Mouse (Mus musculus): Measurements from ENCODE around the gene Gnai2. TPM values are rescaled to one million over a fixed set of nuclear protein-coding genes. Genes with fewer than 3 reads are reported as not detected.

Gene Gnai2
- polyA plus RNA-seq, 1 experiment from 2014 or later = 397 TPM

GRCm38 (mm10) chr9:107590058-107590772 lies 45.0 kb downstream of the Gnai2 start:
- Histone ChIP-seq H3K27me3 (no peaks in the 10 kb centered on the region), H3K9ac (no peak overlapping the region), H3K4me2 (no peak overlapping the region), H3K36me3 (ENCODE audit: poor library complexity, severe bottlenecking) (peaks cover 48% of the 10 kb centered on the region), H3K4me1 (peaks cover 15% of the 10 kb centered on the region), H3K4me3 (no peak overlapping the region), H3K9me3 (replicated peaks) (no peaks in the 10 kb centered on the region), H3K27ac (no peak overlapping the region)
- WGBS = 91% methylated on average over 25 of the region's 25 CpGs
- no peak for ATAC-seq

GRCm38 (mm10) chr9:107587833-107588639 lies 47.1 kb downstream of the Gnai2 start:
- H3K4me2 ChIP-seq = peak overlapping the region; percentile 85
- ATAC-seq = no peak; the same call in 1 of the 2 replicates
- peaks cover 15% of the 10 kb centered on the region for H3K4me1 ChIP-seq
- peak overlapping the region; percentile 77 for H3K4me3 ChIP-seq
- H3K9me3 ChIP-seq (replicated peaks) = no peaks in the 10 kb centered on the region
- H3K27me3 ChIP-seq = no peaks in the 10 kb centered on the region
- H3K36me3 ChIP-seq (ENCODE audit: poor library complexity, severe bottlenecking) = peaks cover 45% of the 10 kb centered on the region
- 6% methylated on average over 33 of the region's 33 CpGs for WGBS
- no peak overlapping the region for H3K27ac ChIP-seq
- peak overlapping the region; percentile 74 for H3K9ac ChIP-seq

GRCm38 (mm10) chr9:107586974-107587832 lies 48.0 kb downstream of the Gnai2 start, which contains the start of gene Ifrd2:
Gene Ifrd2 (plus strand): TSS chr9:107587642.
- Histone ChIP-seq H3K27me3 (no peaks in the 10 kb centered on the region), H3K36me3 (ENCODE audit: poor library complexity, severe bottlenecking) (peaks cover 41% of the 10 kb centered on the region), H3K9ac (peak within 1 kb of the TSS; percentile 74), H3K27ac (no peak within 1 kb of the TSS), H3K4me2 (peak within 1 kb of the TSS; percentile 85), H3K4me1 (peaks cover 15% of the 10 kb centered on the region), H3K9me3 (replicated peaks) (no peaks in the 10 kb centered on the region), H3K4me3 (peak within 1 kb of the TSS; percentile 77)
- WGBS = 14% methylated on average over 46 of the region's 46 CpGs
- ATAC-seq = peak; percentile 98

- Histone ChIP-seq H3K36me3 (ENCODE audit: poor library complexity, severe bottlenecking) (peaks cover 34% of the 10 kb centered on the region), H3K27ac (no peak overlapping the region), H3K9me3 (replicated peaks) (no peaks in the 10 kb centered on the region), H3K4me2 (no peak overlapping the region), H3K4me3 (no peak overlapping the region), H3K9ac (no peak overlapping the region), H3K27me3 (no peaks in the 10 kb centered on the region), H3K4me1 (peaks cover 18% of the 10 kb centered on the region)
- ATAC-seq = no peak
- WGBS = 93% methylated on average over 5 of the region's 5 CpGs
Measured at GRCm38 (mm10) chr9:107586504-107586903, 48.7 kb downstream of the Gnai2 start.

GRCm38 (mm10) chr9:107583174-107583573 lies 52.0 kb downstream of the Gnai2 start:
- Histone ChIP-seq H3K36me3 (ENCODE audit: poor library complexity, severe bottlenecking) (peaks cover 15% of the 10 kb centered on the region), H3K27ac (no peak overlapping the region), H3K4me2 (no peak overlapping the region), H3K27me3 (no peaks in the 10 kb centered on the region), H3K9ac (no peak overlapping the region), H3K4me3 (no peak overlapping the region), H3K9me3 (replicated peaks) (no peaks in the 10 kb centered on the region), H3K4me1 (peaks cover 27% of the 10 kb centered on the region)
- no peak for ATAC-seq
- 91% methylated on average over 14 of the region's 14 CpGs for WGBS

GRCm38 (mm10) chr9:107582509-107583062 lies 52.6 kb downstream of the Gnai2 start:
- Histone ChIP-seq H3K9ac (no peak overlapping the region), H3K27ac (no peak overlapping the region), H3K4me3 (no peak overlapping the region), H3K27me3 (no peaks in the 10 kb centered on the region), H3K4me2 (no peak overlapping the region), H3K4me1 (peaks cover 23% of the 10 kb centered on the region), H3K36me3 (ENCODE audit: poor library complexity, severe bottlenecking) (peaks cover 15% of the 10 kb centered on the region), H3K9me3 (replicated peaks) (no peaks in the 10 kb centered on the region)
- WGBS = 88% methylated on average over 7 of the region's 7 CpGs
- no peak for ATAC-seq

GRCm38 (mm10) chr9:107581584-107581983 lies 53.6 kb downstream of the Gnai2 start:
- WGBS = 77% methylated on average over 4 of the region's 4 CpGs
- no peak overlapping the region for H3K27ac ChIP-seq
- no peaks in the 10 kb centered on the region for H3K27me3 ChIP-seq
- peak overlapping the region; percentile 63 for H3K4me3 ChIP-seq
- peak overlapping the region; percentile 82 for H3K4me2 ChIP-seq
- peaks cover 32% of the 10 kb centered on the region for H3K4me1 ChIP-seq
- ATAC-seq = no peak
- peaks cover 15% of the 10 kb centered on the region for H3K36me3 ChIP-seq (ENCODE audit: poor library complexity, severe bottlenecking)
- H3K9me3 ChIP-seq (replicated peaks) = no peaks in the 10 kb centered on the region
- no peak overlapping the region for H3K9ac ChIP-seq

GRCm38 (mm10) chr9:107580501-107581317 lies 54.5 kb downstream of the Gnai2 start, which contains the start of gene Hyal3:
Gene Hyal3 (plus strand): TSS chr9:107580818.
- Histone ChIP-seq H3K36me3 (ENCODE audit: poor library complexity, severe bottlenecking) (peaks cover 15% of the 10 kb centered on the region), H3K27me3 (no peaks in the 10 kb centered on the region), H3K9ac (peak within 1 kb of the TSS; percentile 79), H3K4me2 (peak within 1 kb of the TSS; percentile 82), H3K4me1 (peaks cover 37% of the 10 kb centered on the region), H3K27ac (peak within 1 kb of the TSS; percentile 83), H3K9me3 (replicated peaks) (no peaks in the 10 kb centered on the region), H3K4me3 (peak within 1 kb of the TSS; percentile 63)
- peak; percentile 86 for ATAC-seq
- WGBS = under 1% methylated on average over 32 of the region's 32 CpGs

- Histone ChIP-seq H3K27ac (peak overlapping the region; percentile 83; the same call in 1 of the 2 replicates), H3K27me3 (no peaks in the 10 kb centered on the region)
- WGBS = 93% methylated on average over 14 of the region's 14 CpGs
Measured at GRCm38 (mm10) chr9:107579023-107579900, 55.9 kb downstream of the Gnai2 start.

GRCm38 (mm10) chr9:107578587-107578986 lies 56.6 kb downstream of the Gnai2 start, which contains the start of gene Naa80:
Gene Naa80 (plus strand): TSS chr9:107578887.
- WGBS = 73% methylated on average over 3 of the region's 3 CpGs
- H3K36me3 ChIP-seq (ENCODE audit: poor library complexity, severe bottlenecking) = peaks cover 23% of the 10 kb centered on the region
- H3K4me1 ChIP-seq = peaks cover 37% of the 10 kb centered on the region
- H3K9me3 ChIP-seq (replicated peaks) = no peaks in the 10 kb centered on the region
- no peak within 1 kb of the TSS for H3K4me3 ChIP-seq
- 0 out of 2 replicates have a peak within 1 kb of the TSS, but pooled peaks have one; percentile 55 for H3K9ac ChIP-seq
- peak within 1 kb of the TSS; percentile 82; the same call in 1 of the 2 replicates for H3K4me2 ChIP-seq
- peak within 1 kb of the TSS; percentile 83; the same call in 1 of the 2 replicates for H3K27ac ChIP-seq
- no peaks in the 10 kb centered on the region for H3K27me3 ChIP-seq
- ATAC-seq = no peak

More at GRCm38 (mm10) chr9:107579023-107579900, 55.9 kb downstream of the Gnai2 start:
- Histone ChIP-seq H3K4me3 (no peak overlapping the region), H3K4me1 (peaks cover 37% of the 10 kb centered on the region), H3K9me3 (replicated peaks) (no peaks in the 10 kb centered on the region), H3K4me2 (peak overlapping the region; percentile 82; the same call in 1 of the 2 replicates), H3K36me3 (ENCODE audit: poor library complexity, severe bottlenecking) (peaks cover 24% of the 10 kb centered on the region), H3K9ac (0 out of 2 replicates have a peak overlapping the region, but pooled peaks have one; percentile 13)
- no peak for ATAC-seq
